Mouse (Mus musculus) spleen, postnatal 14 days (tissue): ENCODE results near the gene Elp6.

ENCODE experiments used
- DNase-seq, 2 experiments: peaks; one replicate each; pipeline ENCODE4 v3.0.0; 2021 to 2022; ENCODE audit warnings: low spot score in 2 of 2

The Elp6 gene

DNA sequence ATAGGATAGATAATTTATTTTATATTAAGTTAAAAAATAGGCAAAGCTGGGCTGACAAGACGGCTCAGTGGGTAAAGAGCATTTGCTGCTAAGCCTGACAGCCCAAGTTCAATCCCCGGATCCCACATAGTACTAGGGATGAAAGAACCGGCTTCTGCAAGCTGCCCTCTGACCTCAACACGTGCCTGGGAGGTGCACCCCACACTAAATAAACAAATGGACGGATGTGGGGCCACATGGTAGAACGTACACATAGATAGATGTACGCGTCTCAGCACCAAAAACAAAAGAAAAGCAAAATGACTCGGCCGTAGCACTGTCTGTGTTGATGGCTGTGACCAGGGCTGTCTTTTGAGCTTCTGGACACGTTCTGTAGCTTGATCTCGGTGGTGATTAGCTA is 56.3 kb downstream of the Elp6 start:
- DNase-seq: no peak

DNA sequence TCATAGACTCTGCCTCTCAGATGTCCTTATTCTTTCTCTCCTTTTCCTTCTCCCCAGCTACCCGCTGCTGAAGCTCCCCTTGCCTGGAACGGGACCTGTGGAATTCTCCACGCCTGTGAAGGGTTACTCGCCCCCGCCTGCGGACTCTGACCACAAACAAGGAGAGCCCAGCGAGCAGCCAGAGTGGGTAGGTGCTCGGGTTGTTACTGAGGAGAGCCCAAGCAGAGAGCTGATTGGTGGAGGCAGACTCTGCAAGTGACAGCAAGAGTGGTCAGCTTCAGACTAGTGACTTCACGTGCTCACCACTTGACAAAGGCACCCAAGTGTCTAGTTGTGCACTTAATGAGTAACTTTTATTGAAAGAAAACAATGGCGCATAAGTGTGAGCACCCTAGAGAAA is 57.4 kb downstream of the Elp6 start:
- DNase-seq: no peak

DNA sequence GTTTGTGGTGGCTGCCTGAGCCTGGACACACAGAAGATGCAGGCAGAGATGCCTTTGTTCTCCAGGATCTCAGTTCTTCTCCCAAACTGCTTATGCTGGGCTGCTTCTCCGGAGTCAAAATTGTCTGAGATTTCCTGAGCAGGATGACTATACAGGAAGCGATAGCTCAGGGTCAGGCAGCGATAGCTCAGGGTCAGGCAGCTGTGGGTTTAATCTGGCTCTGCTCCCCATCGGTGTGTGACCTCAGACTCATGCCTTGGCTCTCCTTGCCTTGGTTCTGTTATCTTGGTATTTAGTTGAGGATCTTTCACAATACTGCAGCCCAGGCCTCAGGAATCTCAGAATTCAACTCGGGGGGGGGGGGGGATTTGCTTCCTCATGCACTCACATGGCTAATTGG is 61.8 kb downstream of the Elp6 start:
- DNase-seq: no peak

DNA sequence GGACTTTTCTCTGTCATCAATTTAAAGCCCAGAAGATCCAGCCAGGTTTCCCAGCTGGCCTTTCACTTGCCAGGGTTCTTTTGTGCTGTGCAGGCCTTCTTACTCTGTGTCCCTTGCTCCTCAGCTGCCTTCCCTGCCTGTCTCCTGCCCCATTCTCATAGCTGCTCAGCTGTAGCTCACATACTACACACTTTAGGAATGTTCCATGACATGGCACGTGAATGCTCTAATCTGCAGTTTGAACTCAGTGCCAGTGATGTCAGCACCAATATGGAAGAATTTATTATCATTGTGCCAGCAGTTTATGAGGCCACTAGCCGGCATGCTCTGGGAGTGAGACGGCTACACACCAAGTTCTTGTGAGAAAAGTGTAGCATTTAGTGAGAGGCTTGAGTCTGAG is 64.9 kb downstream of the Elp6 start:
- no peak for DNase-seq
